ENCODE assay signal across 9 mouse cellular contexts in genomic region chr9:57600620-57601352, GRCm38 (mm10). TPM values are rescaled to one million over a fixed set of nuclear protein-coding genes. Genes with fewer than 3 reads are reported as not detected.
A peak's percentile ranks its signal among the peaks of the same experiment; 100 is the strongest.
DNase-seq lines count a peak whose midpoint lies in the region; ATAC-seq and TF ChIP-seq lines count a peak whose summit lies in the region.
"Had no signal": no experiment of that assay in that cellular context is flagged by ENCODE, and none has a peak within 500 bp of the region (broad histone marks: within the 10 kb centered on the region; RNA-seq: fewer than 3 reads in every experiment).

No protein-coding gene starts in this region.

- intact Hi-C loops in heart, postnatal 14 days (cut with DNase I) = no loop called here

- H3K27me3 ChIP-seq in heart, embryonic 14.5 days (ENCODE audit: control insufficient read depth, insufficient read depth, low read length) = peaks cover 19% of the 10 kb centered on the region
- H3K27me3 ChIP-seq in C2C12 (ENCODE audit: control insufficient read depth, insufficient read depth, insufficient read length) = no peaks in the 10 kb centered on the region

- TF ChIP-seq CTCF in C2C12 (IDR thresholded peaks at IDR 0.05; ENCODE audit: control insufficient read depth, insufficient read depth, insufficient read length) = no peak
- no peak for TF ChIP-seq CTCF in embryonic fibroblast, embryonic 13.5 days (IDR thresholded peaks at IDR 0.05; ENCODE audit: borderline replicate concordance, insufficient read depth, low read length)

- no peaks in the 10 kb centered on the region for H3K9me3 ChIP-seq in heart, embryonic 14.5 days (ENCODE audit: control insufficient read depth, low read length)

- no peak overlapping the region for H3K4me2 ChIP-seq in heart, embryonic 14.5 days (ENCODE audit: low read length)

- H3K27ac ChIP-seq in heart, embryonic 14.5 days (replicated peaks in 1 of 2; ENCODE audit: control insufficient read depth in 1 of 2, insufficient read depth in 1 of 2, low read depth in 2 of 2, low read length in 2 of 2) = no peak overlapping the region
- peak overlapping the region; percentile 83 for H3K27ac ChIP-seq in embryonic fibroblast, embryonic 13.5 days (ENCODE audit: insufficient read depth, low read length)

- H3K79me3 ChIP-seq in C2C12 (ENCODE audit: low read depth) = no peaks in the 10 kb centered on the region

- ATAC-seq in heart, embryonic 14.5 days (ENCODE audit: insufficient number of reproducible peaks, insufficient read depth, low FRiP score, low read depth) = peak; percentile 32; the same call in 1 of the 2 replicates

- no peak for TF ChIP-seq POLR2A in embryonic fibroblast, embryonic 13.5 days (IDR thresholded peaks at IDR 0.05; ENCODE audit: low read depth, low read length)

- peaks cover 4% of the 10 kb centered on the region; the same call in 1 of the 2 replicates for H3K36me3 ChIP-seq in heart, embryonic 14.5 days (ENCODE audit: control insufficient read depth, insufficient read depth, low read length)
- H3K36me3 ChIP-seq in C2C12 (ENCODE audit: control insufficient read depth, insufficient read depth) = peaks cover 10% of the 10 kb centered on the region

- H3K9ac ChIP-seq in heart, embryonic 14.5 days (ENCODE audit: low read length) = no peak overlapping the region

- peaks cover 8% of the 10 kb centered on the region for H3K79me2 ChIP-seq in C2C12 (ENCODE audit: control insufficient read depth, insufficient read depth)

- peaks cover 39 to 51% of the 10 kb centered on the region in 2 experiments for H3K4me1 ChIP-seq in heart, embryonic 14.5 days (ENCODE audit: control insufficient read depth in 2 of 2, insufficient read depth in 2 of 2, low read length in 2 of 2)
- H3K4me1 ChIP-seq in embryonic fibroblast, embryonic 13.5 days (ENCODE audit: control insufficient read depth, insufficient read depth, low read length) = peaks cover 11% of the 10 kb centered on the region

- DNase-seq in heart, postnatal 14 days = no peak
- DNase-seq in liver = peak; percentile 71
- no peak for DNase-seq in urinary bladder, postnatal 25 days (ENCODE audit: low spot score)
- no peak for DNase-seq in testis, postnatal 10 days (ENCODE audit: low spot score)
- no peak for DNase-seq in left cerebral cortex, adult 11 months (ENCODE audit: low spot score)

- H3ac ChIP-seq in C2C12 (ENCODE audit: control insufficient read depth, insufficient read length, low read depth) = no peak overlapping the region

- WGBS in heart, embryonic 14.5 days = 2% methylated on average over 3 of the region's 3 CpGs

- no peak overlapping the region for H3K4me3 ChIP-seq in heart, embryonic 14.5 days (ENCODE audit: control insufficient read depth in 1 of 2, insufficient read depth in 1 of 2, low read depth in 1 of 2, low read length in 2 of 2)
- H3K4me3 ChIP-seq in C2C12 (ENCODE audit: insufficient read depth, poor library complexity, severe bottlenecking) = no peak overlapping the region
- H3K4me3 ChIP-seq in embryonic fibroblast, embryonic 13.5 days (ENCODE audit: insufficient read depth, low read length) = no peak overlapping the region

TF ChIP-seq in C2C12, 6 proteins besides CTCF, POLR2A, EP300 and RAD21:
- peak; percentile 27 for TF ChIP-seq MYOD1 (IDR thresholded peaks at IDR 0.05; ENCODE audit: control insufficient read depth, insufficient read length, low read depth)
- TF ChIP-seq USF1 (IDR thresholded peaks at IDR 0.05; ENCODE audit: low read depth) = no peak
- no peak for TF ChIP-seq MAX (IDR thresholded peaks at IDR 0.05)
- TF ChIP-seq CEBPB (IDR thresholded peaks at IDR 0.05; ENCODE audit: low read depth) = no peak

RNA-seq across cellular contexts. Expression of gene Cplx3, which starts 5.3 kb away (rescaled TPM):
- polyA plus RNA-seq in heart, embryonic 14.5 days (2014; fragmentation: Nextera tagmentation; extraction: Ambion mirVana) = not detected in 2 replicates
- total RNA-seq in heart, postnatal 14 days (2021) = not detected
- 0.06 TPM for polyA plus RNA-seq in C2C12 (2012; fragmentation: generic; extraction: Trizol)
- not detected in 2 replicates for polyA plus RNA-seq in embryonic fibroblast, embryonic 13.5 days (2011; ENCODE audit: insufficient read length, low read depth, missing spikeins)
- total RNA-seq: neutrophil, adult 5-6 weeks had no signal

RNA-seq across cellular contexts. Expression of gene Ulk3, which starts 11.5 kb away (rescaled TPM):
- 10.9 and 15.0 TPM in 2 replicates for polyA plus RNA-seq in heart, embryonic 14.5 days (2014; fragmentation: Nextera tagmentation; extraction: Ambion mirVana)
- total RNA-seq in heart, postnatal 14 days (2021) = 1 to 10 TPM; 8.9 to 9.1 TPM
- 5.4 TPM for polyA plus RNA-seq in C2C12 (2012; fragmentation: generic; extraction: Trizol)
- polyA plus RNA-seq in embryonic fibroblast, embryonic 13.5 days (2011; ENCODE audit: insufficient read length, low read depth, missing spikeins) = 17.6 and 19.4 TPM in 2 replicates

RNA-seq across cellular contexts. Expression of gene Lman1l, which starts 19.8 kb away (rescaled TPM):
- 0.12 TPM in 1 of 2 replicates, not detected in the other for polyA plus RNA-seq in heart, embryonic 14.5 days (2014; fragmentation: Nextera tagmentation; extraction: Ambion mirVana)
- total RNA-seq in heart, postnatal 14 days (2021) = not detected
- 0.68 TPM for polyA plus RNA-seq in C2C12 (2012; fragmentation: generic; extraction: Trizol)
- not detected in 2 replicates for polyA plus RNA-seq in embryonic fibroblast, embryonic 13.5 days (2011; ENCODE audit: insufficient read length, low read depth, missing spikeins)

RNA-seq across cellular contexts. Expression of gene Scamp2, which starts 40.0 kb away (rescaled TPM):
- polyA plus RNA-seq in heart, embryonic 14.5 days (2014; fragmentation: Nextera tagmentation; extraction: Ambion mirVana) = 56.5 and 58.7 TPM in 2 replicates
- 10 to 100 TPM; 28.0 to 32.7 TPM for total RNA-seq in heart, postnatal 14 days (2021)
- 22.5 TPM for polyA plus RNA-seq in C2C12 (2012; fragmentation: generic; extraction: Trizol)
- polyA plus RNA-seq in embryonic fibroblast, embryonic 13.5 days (2011; ENCODE audit: insufficient read length, low read depth, missing spikeins) = 37.0 and 38.2 TPM in 2 replicates

RNA-seq across cellular contexts. Expression of gene Mpi, which starts 48.2 kb away (rescaled TPM):
- 69.2 and 74.3 TPM in 2 replicates for polyA plus RNA-seq in heart, embryonic 14.5 days (2014; fragmentation: Nextera tagmentation; extraction: Ambion mirVana)
- total RNA-seq in heart, postnatal 14 days (2021) = 100 to 1,000 TPM; 162 to 176 TPM
- 35.7 TPM for polyA plus RNA-seq in C2C12 (2012; fragmentation: generic; extraction: Trizol)
- polyA plus RNA-seq in embryonic fibroblast, embryonic 13.5 days (2011; ENCODE audit: insufficient read length, low read depth, missing spikeins) = 32.2 and 35.6 TPM in 2 replicates
